In genomic region chr9:119578636-119579438, GRCm38 (mm10) we compare ENCODE assay signal across 8 mouse cellular contexts. TPM values are rescaled to one million over a fixed set of nuclear protein-coding genes. Genes with fewer than 3 reads are reported as not detected.
DNase-seq lines count a peak whose midpoint lies in the region; ATAC-seq and TF ChIP-seq lines count a peak whose summit lies in the region.

Gene Scn5a (minus strand): TSS chr9:119579016.

- H3K27me3 ChIP-seq in neural tube, embryonic 11.5 days (ENCODE audit: control insufficient read depth, insufficient read depth, low read length), result peaks cover 73% of the 10 kb centered on the region
- H3K27me3 ChIP-seq in intestine, postnatal 0 days (replicated peaks; ENCODE audit: control insufficient read depth, insufficient read depth, low read length), result peaks cover 52% of the 10 kb centered on the region
- peaks cover 94% of the 10 kb centered on the region for H3K27me3 ChIP-seq in midbrain, embryonic 15.5 days (replicated peaks)

- H3K27ac ChIP-seq in neural tube, embryonic 11.5 days (ENCODE audit: low read depth, low read length), result no peak within 1 kb of the TSS
- no peak within 1 kb of the TSS for H3K27ac ChIP-seq in intestine, postnatal 0 days (ENCODE audit: low read depth, low read length)
- H3K27ac ChIP-seq in midbrain, embryonic 15.5 days, result no peak within 1 kb of the TSS

- H3K36me3 ChIP-seq in neural tube, embryonic 11.5 days (ENCODE audit: control insufficient read depth, insufficient read depth, low read length), result no peaks in the 10 kb centered on the region
- no peaks in the 10 kb centered on the region for H3K36me3 ChIP-seq in intestine, postnatal 0 days (ENCODE audit: control insufficient read depth, insufficient read depth)
- H3K36me3 ChIP-seq in midbrain, embryonic 15.5 days (replicated peaks), result no peaks in the 10 kb centered on the region

- H3K4me2 ChIP-seq in neural tube, embryonic 11.5 days (ENCODE audit: low read depth), result peak within 1 kb of the TSS; percentile 90
- peak within 1 kb of the TSS; percentile 98 for H3K4me2 ChIP-seq in intestine, postnatal 0 days (replicated peaks; ENCODE audit: low read depth)
- peak within 1 kb of the TSS; percentile 74 for H3K4me2 ChIP-seq in midbrain, embryonic 15.5 days

- peak; percentile 32; the same call in 1 of the 2 replicates for ATAC-seq in neural tube, embryonic 11.5 days (ENCODE audit: insufficient read depth, low FRiP score, low TSS enrichment)
- ATAC-seq in granulocyte monocyte progenitor cell, adult 5-6 weeks (replicated peaks; ENCODE audit: poor library complexity, severe bottlenecking), result peak; percentile 55
- ATAC-seq in intestine, postnatal 0 days, result peak; percentile 63
- 0 out of 2 replicates have a peak, but pooled peaks have one; percentile 51 for ATAC-seq in midbrain, embryonic 15.5 days (replicated peaks)

- TF ChIP-seq CTCF in intestine, postnatal 0 days (IDR thresholded peaks at IDR 0.05; ENCODE audit: low read depth), result 0 out of 2 replicates have a peak, but pooled peaks have one; percentile 15

- no peaks in the 10 kb centered on the region for H3K9me3 ChIP-seq in neural tube, embryonic 11.5 days (ENCODE audit: control insufficient read depth, low read length)
- H3K9me3 ChIP-seq in intestine, postnatal 0 days (ENCODE audit: control insufficient read depth), result no peaks in the 10 kb centered on the region
- no peaks in the 10 kb centered on the region for H3K9me3 ChIP-seq in midbrain, embryonic 15.5 days

- peaks cover 9% of the 10 kb centered on the region; the same call in 1 of the 2 replicates for H3K4me1 ChIP-seq in neural tube, embryonic 11.5 days (ENCODE audit: control insufficient read depth, insufficient read depth, low read length)
- H3K4me1 ChIP-seq in intestine, postnatal 0 days (replicated peaks; ENCODE audit: control insufficient read depth, insufficient read depth, low read length), result no peaks in the 10 kb centered on the region
- peaks cover 14% of the 10 kb centered on the region for H3K4me1 ChIP-seq in midbrain, embryonic 15.5 days

- H3K4me3 ChIP-seq in neural tube, embryonic 11.5 days (ENCODE audit: low read depth, low read length), result peak within 1 kb of the TSS; percentile 48
- H3K4me3 ChIP-seq in intestine, postnatal 0 days (ENCODE audit: low read depth, low read length), result peak within 1 kb of the TSS; percentile 55
- peak within 1 kb of the TSS; percentile 43 for H3K4me3 ChIP-seq in midbrain, embryonic 15.5 days

- peak within 1 kb of the TSS; percentile 10; the same call in 1 of the 2 replicates for H3K9ac ChIP-seq in neural tube, embryonic 11.5 days (ENCODE audit: low read length)
- H3K9ac ChIP-seq in intestine, postnatal 0 days (ENCODE audit: low read depth, low read length), result 0 out of 2 replicates have a peak within 1 kb of the TSS, but pooled peaks have one; percentile 26
- H3K9ac ChIP-seq in midbrain, embryonic 15.5 days, result peak within 1 kb of the TSS; percentile 29

- peak; percentile 35 for DNase-seq in neural tube, embryonic 11.5 days (ENCODE audit: low spot score)
- no peak for DNase-seq in neural tube, embryonic 10.5 days (ENCODE audit: extremely low spot score, low spot score)
- no peak for DNase-seq in gastrocnemius, postnatal 10 days
- no peak for DNase-seq in MN1 (ENCODE audit: low spot score)
- DNase-seq in right cerebral cortex, postnatal 10 days (ENCODE audit: low spot score in 2 of 2), result no peak

- WGBS in neural tube, embryonic 11.5 days, result under 1% methylated on average over 41 of the region's 99 CpGs
- under 1% methylated on average over 73 of the region's 99 CpGs for WGBS in intestine, postnatal 0 days
- 1% methylated on average over 81 of the region's 99 CpGs for WGBS in midbrain, embryonic 15.5 days

RNA-seq across cellular contexts. Expression of gene Scn5a, which starts in this region (rescaled TPM):
- polyA plus RNA-seq in neural tube, embryonic 11.5 days (2014; fragmentation: Nextera tagmentation; extraction: Ambion mirVana), result 0.62 and 1.0 TPM in 2 replicates
- not detected in 2 replicates for total RNA-seq in granulocyte monocyte progenitor cell, adult 5-6 weeks (2014; fragmentation: Nextera tagmentation)
- not detected in 2 replicates for total RNA-seq in granulocyte monocyte progenitor cell, adult 5-6 weeks (2017)
- polyA plus RNA-seq in intestine, postnatal 0 days (2015; fragmentation: Nextera tagmentation; extraction: Ambion mirVana), result 0.30 and 0.34 TPM in 2 replicates
- 0.27 and 0.40 TPM in 2 replicates for polyA plus RNA-seq in midbrain, embryonic 15.5 days (2015; fragmentation: Nextera tagmentation; extraction: Ambion mirVana)
- total RNA-seq in gastrocnemius, postnatal 10 days (2021), result 1 to 10 TPM; 1.3 to 1.6 TPM

Comparison
In these comparisons a context has a peak if more than half of its experiments do, and no peak if none do; other contexts are left out.
1. Peak in ATAC-seq in granulocyte monocyte progenitor cell, adult 5-6 weeks; RNA of the gene not detected or under 1 TPM.
2. Peak in ATAC-seq, H3K4me3 ChIP-seq, H3K9ac ChIP-seq and H3K4me2 ChIP-seq in intestine, postnatal 0 days; RNA of the gene not detected or under 1 TPM.
3. Peak in ATAC-seq, H3K4me3 ChIP-seq, H3K9ac ChIP-seq and H3K4me2 ChIP-seq in midbrain, embryonic 15.5 days; RNA of the gene not detected or under 1 TPM.